Mouse (Mus musculus) ES-E14 (cell line): Measurements from ENCODE around the gene Zbtb5. TPM values are rescaled to one million over a fixed set of nuclear protein-coding genes. Genes with fewer than 3 reads are reported as not detected.

Experiments
- DNase-seq: peaks from one replicate; pipeline ENCODE4 v3.0.0-alpha.2; 2013; ENCODE audit warnings: low read depth, low spot score
- H3K27ac ChIP-seq: 2 replicates; pipeline ENCODE4 v1.5.1; 2012; ENCODE audit warnings: low read depth, mild to moderate bottlenecking, low read length, moderate library complexity, mixed read lengths; ENCODE audit not compliant: poor library complexity, insufficient read depth, severe bottlenecking
- H3K36me3 ChIP-seq: 2 replicates; pipeline ENCODE4 v1.6.1; 2012; ENCODE audit warnings: mild to moderate bottlenecking, low read length, moderate library complexity, mixed read lengths; ENCODE audit not compliant: control insufficient read depth, poor library complexity, insufficient read depth, severe bottlenecking
- H3K4me1 ChIP-seq, 2 experiments: fragments of 150-350 bp in 1 of 2; sonication (generic) in 1 of 2; 2 replicates each; pipeline ENCODE4 v1.6.1; 2012; ENCODE audit warnings: low read length in 2 of 2, mild to moderate bottlenecking in 1 of 2, mixed read lengths in 1 of 2; ENCODE audit not compliant: control insufficient read depth in 2 of 2, insufficient read depth in 2 of 2, poor library complexity in 1 of 2
- H3K4me3 ChIP-seq, 2 experiments: fragments of 150-350 bp in 1 of 2; sonication (generic) in 1 of 2; 2 replicates each; pipeline ENCODE4 v1.5.1; 2012; ENCODE audit warnings: low read length in 2 of 2, low read depth in 1 of 2, mild to moderate bottlenecking in 1 of 2, mixed read lengths in 1 of 2; ENCODE audit not compliant: insufficient read depth in 1 of 2, poor library complexity in 1 of 2, severe bottlenecking in 1 of 2
- H3K9ac ChIP-seq: 2 replicates; pipeline ENCODE4 v1.6.1; 2012; ENCODE audit warnings: low read depth, mild to moderate bottlenecking, low read length, mixed read lengths; ENCODE audit not compliant: poor library complexity, insufficient read depth, severe bottlenecking
- H3K9me3 ChIP-seq: fragments of 150-350 bp; sonication (generic); 2 replicates; pipeline ENCODE4 v1.6.1; 2012; ENCODE audit warnings: low read depth, mild to moderate bottlenecking, low read length; ENCODE audit not compliant: control insufficient read depth, insufficient read depth
- CHD2 ChIP-seq: IDR thresholded peaks from 2 replicates; pipeline ENCODE4 v1.6.1; 2014; ENCODE audit warnings: mild to moderate bottlenecking, low read depth, low read length, inconsistent platforms
- HCFC1 ChIP-seq: IDR thresholded peaks from 2 replicates; pipeline ENCODE4 v1.6.1; 2012; ENCODE audit warnings: low read length, inconsistent platforms, borderline replicate concordance; ENCODE audit not compliant: insufficient read depth
- MAFK ChIP-seq: IDR thresholded peaks from 2 replicates; pipeline ENCODE4 v1.6.1; 2014; ENCODE audit warnings: mild to moderate bottlenecking, low read depth, low read length, inconsistent platforms; ENCODE audit not compliant: insufficient read depth
- ZC3H11A ChIP-seq: IDR thresholded peaks from 2 replicates; pipeline ENCODE4 v1.6.1; 2012; ENCODE audit warnings: low read depth, mild to moderate bottlenecking, inconsistent platforms, low read length, borderline replicate concordance
- ZNF384 ChIP-seq: IDR thresholded peaks from 2 replicates; pipeline ENCODE4 v1.6.1; 2012; ENCODE audit warnings: low read depth, low read length, inconsistent platforms
- in situ Hi-C, 2 experiments: fragments of 600-800 bp; cut with MboI; formaldehyde crosslinking; loops; one replicate each; pipeline ENCODE4 v1.15.1; 2025; ENCODE audit warnings: low sequenced_read_pairs in 2 of 2, inconsistent platforms in 1 of 2; ENCODE audit not compliant: unreplicated experiment in 2 of 2
- total RNA-seq: library from RNA; depleted of rRNA; stranded (reverse); fragments of 300-350 nt; gene quantifications from 2 replicates; pipeline ENCODE4 v1.2.3, GENCODE M21; 2012

Gene Zbtb5
- total RNA-seq, 1 experiment = 8.2 TPM

- no peaks in the 10 kb centered on the region for H3K9me3 ChIP-seq
- DNase-seq = no peak
- TF ChIP-seq ZNF384 (no peak), MAFK (no peak)
- in situ Hi-C loops = no loop called here
- H3K4me1 ChIP-seq = peaks cover 0 to 6% of the 10 kb centered on the region in 2 experiments; a peak in 1 of 4 replicates
- H3K4me3 ChIP-seq = no peak overlapping the region
- no peaks in the 10 kb centered on the region for H3K36me3 ChIP-seq
- H3K27ac ChIP-seq = no peak overlapping the region
- 0 out of 2 replicates have a peak overlapping the region, but pooled peaks have one; percentile 14 for H3K9ac ChIP-seq
Measured at GRCm38 (mm10) chr4:44974331-44974730, 37.9 kb downstream of the Zbtb5 start.

- H3K9me3 ChIP-seq = no peaks in the 10 kb centered on the region
- H3K9ac ChIP-seq = 0 out of 2 replicates have a peak overlapping the region, but pooled peaks have one; percentile 14
- H3K27ac ChIP-seq = no peak overlapping the region
- no peak for TF ChIP-seq ZC3H11A
- no peak for TF ChIP-seq CHD2
- TF ChIP-seq ZNF384 = no peak
- no peak for TF ChIP-seq MAFK
- no peak for TF ChIP-seq HCFC1
- H3K36me3 ChIP-seq = no peaks in the 10 kb centered on the region
- in situ Hi-C loops = no loop called here
- H3K4me3 ChIP-seq = peak overlapping the region; percentile 21 to 28; a peak in 2 of 4 replicates
- no peak for DNase-seq
- H3K4me1 ChIP-seq = peaks cover 0 to 6% of the 10 kb centered on the region in 2 experiments; a peak in 1 of 4 replicates
Measured at GRCm38 (mm10) chr4:44973871-44974270, 38.3 kb downstream of the Zbtb5 start.

- H3K4me3 ChIP-seq = peak overlapping the region; percentile 21 to 28; a peak in 2 of 4 replicates
- peaks cover 0 to 8% of the 10 kb centered on the region in 2 experiments; a peak in 2 of 4 replicates for H3K4me1 ChIP-seq
- in situ Hi-C loops = no loop called here
- H3K27ac ChIP-seq = no peak overlapping the region
- no peaks in the 10 kb centered on the region for H3K36me3 ChIP-seq
- H3K9me3 ChIP-seq = no peaks in the 10 kb centered on the region
- peak; percentile 96 for DNase-seq
- H3K9ac ChIP-seq = no peak overlapping the region
- TF ChIP-seq ZNF384 (peak; percentile 81), HCFC1 (peak; percentile 77; the same call in 1 of the 2 replicates), MAFK (no peak), CHD2 (no peak), ZC3H11A (0 out of 2 replicates have a peak, but pooled peaks have one; percentile 33)
Measured at GRCm38 (mm10) chr4:44973450-44973849, 38.8 kb downstream of the Zbtb5 start.

DNA sequence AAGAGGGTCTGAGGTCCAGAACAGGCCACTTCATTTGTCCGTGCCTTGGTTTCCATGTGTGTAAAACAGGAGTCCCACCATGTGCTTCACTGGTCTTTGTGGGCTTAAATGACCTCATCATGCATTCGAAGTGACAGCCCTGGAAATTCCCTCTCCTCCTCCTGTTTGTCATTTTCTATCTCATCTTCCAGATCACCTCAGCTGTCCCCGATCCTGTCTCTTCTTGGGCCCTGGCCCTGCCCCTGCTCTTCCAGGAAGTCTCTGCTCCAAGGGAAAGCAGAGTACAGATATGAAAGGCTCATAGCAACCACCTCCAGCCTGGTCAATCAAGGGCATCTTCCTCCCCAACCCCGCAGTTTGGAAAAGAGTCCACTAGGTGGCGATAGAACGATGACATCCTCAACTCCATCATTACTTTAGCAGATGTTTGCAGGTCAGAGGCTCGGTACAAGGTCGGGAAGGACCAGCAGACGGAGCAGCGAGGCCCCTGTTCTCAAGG lies 41.6 kb downstream of the Zbtb5 start:
- in situ Hi-C loops = no loop called here
- TF ChIP-seq ZNF384 (no peak), CHD2 (no peak), ZC3H11A (no peak), HCFC1 (0 out of 2 replicates have a peak, but pooled peaks have one; percentile 37), MAFK (no peak)
- no peaks in the 10 kb centered on the region for H3K9me3 ChIP-seq
- no peak overlapping the region for H3K4me3 ChIP-seq
- H3K36me3 ChIP-seq = no peaks in the 10 kb centered on the region
- peak; percentile 82 for DNase-seq
- H3K4me1 ChIP-seq = peaks cover 0 to 14% of the 10 kb centered on the region in 2 experiments; a peak in 3 of 4 replicates
- no peak overlapping the region for H3K27ac ChIP-seq
- no peak overlapping the region for H3K9ac ChIP-seq

- in situ Hi-C loops = no loop called here
- Histone ChIP-seq H3K36me3 (no peaks in the 10 kb centered on the region), H3K4me3 (no peak overlapping the region), H3K9ac (no peak overlapping the region), H3K27ac (no peak overlapping the region), H3K9me3 (no peaks in the 10 kb centered on the region), H3K4me1 (peaks cover 0 to 14% of the 10 kb centered on the region in 2 experiments; a peak in 3 of 4 replicates)
- TF ChIP-seq HCFC1 (no peak), CHD2 (no peak), ZNF384 (no peak), ZC3H11A (no peak), MAFK (no peak)
- DNase-seq = no peak
Measured at GRCm38 (mm10) chr4:44970056-44970455, 42.2 kb downstream of the Zbtb5 start.
